Mouse (Mus musculus): ENCODE results near the gene Bicra.

DNA sequence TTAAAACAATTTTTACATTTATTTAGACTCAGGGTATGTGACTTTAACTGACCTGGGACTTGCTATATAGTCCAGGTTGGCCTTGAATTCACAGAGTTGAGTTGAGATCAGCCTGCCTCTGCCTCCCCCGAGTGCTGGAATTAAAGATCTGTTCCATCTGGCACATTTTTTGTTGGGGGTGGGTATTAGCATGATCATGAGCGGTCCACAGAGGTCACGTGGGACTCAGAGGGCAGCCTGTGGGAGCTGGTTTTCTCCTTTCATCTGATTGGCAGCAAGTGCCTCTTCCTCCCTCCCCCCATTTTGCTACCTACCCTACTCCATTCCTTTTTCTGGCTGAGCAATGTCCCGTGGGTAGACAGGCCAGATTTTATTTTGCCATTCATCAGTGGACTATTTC, 32.9 kb upstream of the Bicra start:
- TF ChIP-seq E2F4 (IDR thresholded peaks at IDR 0.05; ENCODE audit: borderline replicate concordance, low read depth, low read length) (no peak), CTCF (IDR thresholded peaks at IDR 0.05 in 2 of 3, conservative IDR thresholded peaks at IDR 0.05 in 1 of 3; ENCODE audit: control insufficient read depth in 1 of 3, insufficient read depth in 1 of 3, low read depth in 2 of 3, low read length in 3 of 3, poor library complexity in 1 of 3, severe bottlenecking in 1 of 3) (no peak), ZNF384 (IDR thresholded peaks at IDR 0.05; ENCODE audit: low read depth, low read length) (no peak), MYC (IDR thresholded peaks at IDR 0.05; ENCODE audit: low read depth, low read length) (no peak), HCFC1 (IDR thresholded peaks at IDR 0.05; ENCODE audit: low read depth, low read length) (no peak), POLR2A (IDR thresholded peaks at IDR 0.05; ENCODE audit: control insufficient read depth in 1 of 2, insufficient read depth in 1 of 2, low read depth in 1 of 2, low read length in 2 of 2, poor library complexity in 1 of 2) (no peak), MAFK (IDR thresholded peaks at IDR 0.05; ENCODE audit: borderline replicate concordance, low read depth, low read length) (no peak), SIN3A (IDR thresholded peaks at IDR 0.05; ENCODE audit: low read length) (no peak), ZKSCAN1 (IDR thresholded peaks at IDR 0.05; ENCODE audit: low read depth, low read length) (no peak), TBP (IDR thresholded peaks at IDR 0.05; ENCODE audit: low read depth, low read length) (no peak), MEF2A (IDR thresholded peaks at IDR 0.05; ENCODE audit: extremely low read depth, insufficient replicate concordance, low read depth, low read length, poor library complexity, severe bottlenecking) (no peak), EP300 (IDR thresholded peaks at IDR 0.05; ENCODE audit: low read depth in 1 of 2, low read length in 2 of 2) (no peak), MXI1 (IDR thresholded peaks at IDR 0.05; ENCODE audit: low read depth, low read length) (no peak)

Data from MEL (cell line).